Mouse (Mus musculus): ENCODE data around the gene B230104I21Rik. TPM values are rescaled to one million over a fixed set of nuclear protein-coding genes. Genes with fewer than 3 reads are reported as not detected.
A peak's percentile ranks its signal among the peaks of the same experiment; 100 is the strongest.

B230104I21Rik gene
- polyA plus RNA-seq (2015; fragmentation: Nextera tagmentation; extraction: Ambion mirVana), result not detected in 2 replicates

GRCm38 (mm10) chr4:154335761-154336160, at the start of gene B230104I21Rik:
TSS of gene B230104I21Rik (plus strand) at chr4:154336127.
- peaks cover 67% of the 10 kb centered on the region for H3K4me1 ChIP-seq (replicated peaks)
- H3K4me2 ChIP-seq, result peak within 1 kb of the TSS; percentile 38
- 24% methylated on average over 12 of the region's 12 CpGs for WGBS
- peak; percentile 33 for ATAC-seq (ENCODE audit: low read depth)
- peaks cover 66% of the 10 kb centered on the region for H3K27me3 ChIP-seq
- H3K9me3 ChIP-seq, result no peaks in the 10 kb centered on the region
- peak within 1 kb of the TSS; percentile 52 for H3K9ac ChIP-seq
- no peaks in the 10 kb centered on the region for H3K36me3 ChIP-seq
- H3K27ac ChIP-seq (replicated peaks), result peak within 1 kb of the TSS; percentile 52
- H3K4me3 ChIP-seq, result peak within 1 kb of the TSS; percentile 20

- H3K4me1 ChIP-seq (replicated peaks), result peaks cover 5% of the 10 kb centered on the region; the same call in 1 of the 2 replicates
- H3K27me3 ChIP-seq, result peaks cover 16% of the 10 kb centered on the region
- no peaks in the 10 kb centered on the region for H3K9me3 ChIP-seq
- 64% methylated on average over 4 of the region's 4 CpGs for WGBS
- no peak overlapping the region for H3K4me2 ChIP-seq
- H3K4me3 ChIP-seq, result no peak overlapping the region
- no peak overlapping the region for H3K9ac ChIP-seq
- ATAC-seq (ENCODE audit: low read depth), result no peak
- no peaks in the 10 kb centered on the region for H3K36me3 ChIP-seq
- no peak overlapping the region for H3K27ac ChIP-seq (replicated peaks)
Observed at GRCm38 (mm10) chr4:154293735-154294201, 42.2 kb upstream of the B230104I21Rik start.

GRCm38 (mm10) chr4:154294262-154294731, 41.6 kb upstream of the B230104I21Rik start:
- H3K4me3 ChIP-seq, result no peak overlapping the region
- ATAC-seq (ENCODE audit: low read depth), result 0 out of 2 replicates have a peak, but pooled peaks have one; percentile 32
- H3K9me3 ChIP-seq, result no peaks in the 10 kb centered on the region
- WGBS, result 52% methylated on average over 8 of the region's 8 CpGs
- H3K36me3 ChIP-seq, result no peaks in the 10 kb centered on the region
- H3K27ac ChIP-seq (replicated peaks), result no peak overlapping the region
- peaks cover 5% of the 10 kb centered on the region; the same call in 1 of the 2 replicates for H3K4me1 ChIP-seq (replicated peaks)
- no peak overlapping the region for H3K9ac ChIP-seq
- peaks cover 21% of the 10 kb centered on the region for H3K27me3 ChIP-seq
- no peak overlapping the region for H3K4me2 ChIP-seq

GRCm38 (mm10) chr4:154297761-154298160, 38.2 kb upstream of the B230104I21Rik start:
- no peak overlapping the region for H3K27ac ChIP-seq (replicated peaks)
- H3K4me3 ChIP-seq, result no peak overlapping the region
- no peaks in the 10 kb centered on the region for H3K9me3 ChIP-seq
- WGBS, result 32% methylated on average over 9 of the region's 9 CpGs
- H3K36me3 ChIP-seq, result no peaks in the 10 kb centered on the region
- H3K4me2 ChIP-seq, result no peak overlapping the region
- no peak overlapping the region for H3K9ac ChIP-seq
- peaks cover 55% of the 10 kb centered on the region for H3K27me3 ChIP-seq
- ATAC-seq (ENCODE audit: low read depth), result no peak
- H3K4me1 ChIP-seq (replicated peaks), result peaks cover 13% of the 10 kb centered on the region

GRCm38 (mm10) chr4:154299541-154300271, 36.2 kb upstream of the B230104I21Rik start:
- H3K9me3 ChIP-seq, result no peaks in the 10 kb centered on the region
- H3K27ac ChIP-seq (replicated peaks), result no peak overlapping the region
- no peak for ATAC-seq (ENCODE audit: low read depth)
- peak overlapping the region; percentile 43 for H3K4me3 ChIP-seq
- H3K27me3 ChIP-seq, result peaks cover 57% of the 10 kb centered on the region
- peaks cover 8% of the 10 kb centered on the region for H3K4me1 ChIP-seq (replicated peaks)
- WGBS, result under 1% methylated on average over 57 of the region's 66 CpGs
- H3K36me3 ChIP-seq, result no peaks in the 10 kb centered on the region
- peak overlapping the region; percentile 52 for H3K9ac ChIP-seq
- peak overlapping the region; percentile 69 for H3K4me2 ChIP-seq

GRCm38 (mm10) chr4:154301466-154301881, 34.5 kb upstream of the B230104I21Rik start, which contains the start of gene Arhgef16:
TSS of gene Arhgef16 (minus strand) at chr4:154301676.
- Histone ChIP-seq H3K9ac (no peak within 1 kb of the TSS), H3K27ac (replicated peaks) (no peak within 1 kb of the TSS), H3K27me3 (peaks cover 57% of the 10 kb centered on the region), H3K9me3 (no peaks in the 10 kb centered on the region), H3K36me3 (no peaks in the 10 kb centered on the region), H3K4me2 (no peak within 1 kb of the TSS), H3K4me3 (no peak within 1 kb of the TSS), H3K4me1 (replicated peaks) (peaks cover 8% of the 10 kb centered on the region)
- peak; percentile 47; the same call in 1 of the 2 replicates for ATAC-seq (ENCODE audit: low read depth)
- whole genome bisulfite sequencing, result 27% methylated on average over 7 of the region's 7 CpGs

GRCm38 (mm10) chr4:154309131-154309530, 26.8 kb upstream of the B230104I21Rik start:
- no peaks in the 10 kb centered on the region for H3K36me3 ChIP-seq
- no peak overlapping the region for H3K4me2 ChIP-seq
- no peak for ATAC-seq (ENCODE audit: low read depth)
- 85% methylated on average over 2 of the region's 2 CpGs for WGBS
- H3K9me3 ChIP-seq, result no peaks in the 10 kb centered on the region
- no peaks in the 10 kb centered on the region for H3K27me3 ChIP-seq
- no peaks in the 10 kb centered on the region for H3K4me1 ChIP-seq (replicated peaks)
- H3K9ac ChIP-seq, result no peak overlapping the region
- no peak overlapping the region for H3K4me3 ChIP-seq
- H3K27ac ChIP-seq (replicated peaks), result no peak overlapping the region

- Histone ChIP-seq H3K9me3 (no peaks in the 10 kb centered on the region), H3K36me3 (no peaks in the 10 kb centered on the region), H3K4me2 (no peak overlapping the region), H3K27me3 (no peaks in the 10 kb centered on the region), H3K4me1 (replicated peaks) (peaks cover 1% of the 10 kb centered on the region), H3K27ac (replicated peaks) (no peak overlapping the region), H3K4me3 (no peak overlapping the region), H3K9ac (no peak overlapping the region)
- no peak for ATAC-seq (ENCODE audit: low read depth)
- 73% methylated on average over 9 of the region's 9 CpGs for WGBS
Observed at GRCm38 (mm10) chr4:154310576-154311262, 25.2 kb upstream of the B230104I21Rik start.

GRCm38 (mm10) chr4:154312143-154312812, 23.6 kb upstream of the B230104I21Rik start:
- H3K27me3 ChIP-seq, result no peaks in the 10 kb centered on the region
- no peak overlapping the region for H3K4me2 ChIP-seq
- 87% methylated on average over 2 of the region's 2 CpGs for WGBS
- H3K27ac ChIP-seq (replicated peaks), result peak overlapping the region; percentile 47
- ATAC-seq (ENCODE audit: low read depth), result peak; percentile 55; the same call in 1 of the 2 replicates
- no peaks in the 10 kb centered on the region for H3K36me3 ChIP-seq
- H3K4me3 ChIP-seq, result no peak overlapping the region
- H3K9ac ChIP-seq, result no peak overlapping the region
- H3K9me3 ChIP-seq, result no peaks in the 10 kb centered on the region
- peaks cover 5% of the 10 kb centered on the region for H3K4me1 ChIP-seq (replicated peaks)

- no peaks in the 10 kb centered on the region for H3K36me3 ChIP-seq
- H3K4me2 ChIP-seq, result no peak overlapping the region
- no peak overlapping the region for H3K4me3 ChIP-seq
- H3K27ac ChIP-seq (replicated peaks), result peak overlapping the region; percentile 67
- H3K9ac ChIP-seq, result no peak overlapping the region
- ATAC-seq (ENCODE audit: low read depth), result peak; percentile 62
- WGBS, result 39% methylated on average over 4 of the region's 4 CpGs
- no peaks in the 10 kb centered on the region for H3K9me3 ChIP-seq
- H3K4me1 ChIP-seq (replicated peaks), result peaks cover 5% of the 10 kb centered on the region
- H3K27me3 ChIP-seq, result no peaks in the 10 kb centered on the region
Observed at GRCm38 (mm10) chr4:154312935-154313621, 22.8 kb upstream of the B230104I21Rik start.

- WGBS, result 78% methylated on average over 11 of the region's 11 CpGs
- Histone ChIP-seq H3K27ac (replicated peaks) (peak overlapping the region; percentile 67), H3K4me2 (no peak overlapping the region)
Observed at GRCm38 (mm10) chr4:154313622-154313967, 22.3 kb upstream of the B230104I21Rik start.

More at GRCm38 (mm10) chr4:154313622-154313967, 22.3 kb upstream of the B230104I21Rik start:
- Histone ChIP-seq H3K9ac (no peak overlapping the region), H3K27me3 (no peaks in the 10 kb centered on the region), H3K4me1 (replicated peaks) (peaks cover 5% of the 10 kb centered on the region), H3K4me3 (no peak overlapping the region), H3K9me3 (no peaks in the 10 kb centered on the region), H3K36me3 (no peaks in the 10 kb centered on the region)
- ATAC-seq (ENCODE audit: low read depth), result no peak
